Mouse (Mus musculus): ENCODE results near the gene Rpl22. TPM values are rescaled to one million over a fixed set of nuclear protein-coding genes. Genes with fewer than 3 reads are reported as not detected.

Gene Rpl22
- total RNA-seq, 2 experiments from 2014 or later, result 429 to 514 TPM

- ATAC-seq (replicated peaks; ENCODE audit: low FRiP score, poor library complexity, severe bottlenecking), result no peak
These were observed 39.7 kb downstream of the Rpl22 start for GRCm38 (mm10) chr4:152365228-152365627.

- no peak for ATAC-seq (replicated peaks; ENCODE audit: low FRiP score, poor library complexity, severe bottlenecking)
These were observed 57.1 kb downstream of the Rpl22 start for GRCm38 (mm10) chr4:152382528-152383252.

Other genes starting within 250 kb of the Rpl22 start
- not detected in 2 replicates for gene Tnfrsf25, start 209.8 kb upstream of the Rpl22 start, total RNA-seq (2015; ENCODE audit: low replicate concordance)
- gene Tnfrsf25, start 209.8 kb upstream of the Rpl22 start, total RNA-seq (2017; ENCODE audit: low replicate concordance), result 2.0 TPM in 1 of 2 replicates, not detected in the other
- 0.72 TPM in 1 of 2 replicates, not detected in the other for gene Espn, start 173.4 kb upstream of the Rpl22 start, total RNA-seq (2015; ENCODE audit: low replicate concordance)
- not detected in 2 replicates for gene Espn, start 173.4 kb upstream of the Rpl22 start, total RNA-seq (2017; ENCODE audit: low replicate concordance)
- gene Hes2, start 166.9 kb upstream of the Rpl22 start, total RNA-seq (2015; ENCODE audit: low replicate concordance), result not detected in 2 replicates
- gene Hes2, start 166.9 kb upstream of the Rpl22 start, total RNA-seq (2017; ENCODE audit: low replicate concordance), result not detected in 2 replicates
- 15.1 and 30.2 TPM in 2 replicates for gene Acot7, start 147.6 kb upstream of the Rpl22 start, total RNA-seq (2015; ENCODE audit: low replicate concordance)
- 3.7 and 3.9 TPM in 2 replicates for gene Acot7, start 147.6 kb upstream of the Rpl22 start, total RNA-seq (2017; ENCODE audit: low replicate concordance)
- gene Gpr153, start 51.5 kb upstream of the Rpl22 start, total RNA-seq (2015; ENCODE audit: low replicate concordance), result not detected in 2 replicates
- gene Gpr153, start 51.5 kb upstream of the Rpl22 start, total RNA-seq (2017; ENCODE audit: low replicate concordance), result not detected in 2 replicates
- not detected in 2 replicates for gene Hes3, start 34.1 kb upstream of the Rpl22 start, total RNA-seq (2015; ENCODE audit: low replicate concordance)
- gene Hes3, start 34.1 kb upstream of the Rpl22 start, total RNA-seq (2017; ENCODE audit: low replicate concordance), result not detected in 2 replicates
- gene Icmt, start 28.5 kb upstream of the Rpl22 start, total RNA-seq (2015; ENCODE audit: low replicate concordance), result 8.0 and 24.5 TPM in 2 replicates
- gene Icmt, start 28.5 kb upstream of the Rpl22 start, total RNA-seq (2017; ENCODE audit: low replicate concordance), result 14.2 TPM in 2 replicates
- gene Rnf207, start 6.7 kb upstream of the Rpl22 start, total RNA-seq (2015; ENCODE audit: low replicate concordance), result not detected in 2 replicates
- not detected in 2 replicates for gene Rnf207, start 6.7 kb upstream of the Rpl22 start, total RNA-seq (2017; ENCODE audit: low replicate concordance)
- not detected in 2 replicates for gene Chd5, start 12.9 kb downstream of the Rpl22 start, total RNA-seq (2015; ENCODE audit: low replicate concordance)
- gene Chd5, start 12.9 kb downstream of the Rpl22 start, total RNA-seq (2017; ENCODE audit: low replicate concordance), result not detected in 2 replicates
- 8.8 TPM in 1 of 2 replicates, not detected in the other for gene Nphp4, start 151.0 kb downstream of the Rpl22 start, total RNA-seq (2015; ENCODE audit: low replicate concordance)
- not detected in 2 replicates for gene Nphp4, start 151.0 kb downstream of the Rpl22 start, total RNA-seq (2017; ENCODE audit: low replicate concordance)
- gene Kcnab2, start 152.1 kb downstream of the Rpl22 start, total RNA-seq (2015; ENCODE audit: low replicate concordance), result 5.0 and 8.6 TPM in 2 replicates
- gene Kcnab2, start 152.1 kb downstream of the Rpl22 start, total RNA-seq (2017; ENCODE audit: low replicate concordance), result 8.9 and 10.9 TPM in 2 replicates

Data from erythroid progenitor cell, adult 5-6 weeks (primary cell).